Mouse (Mus musculus) c-Kit-positive CD71-negative TER-119-negative erythroid progenitor cells, embryonic 14.5 days (primary cell): ENCODE results near the gene Psma6.
"Not testable (repeated sequence)": the region's sequence is repeated elsewhere in the genome, so short reads cannot be mapped to it uniquely, and the experiment has no call there.

Source experiments
- DNase-seq: peaks from one replicate; pipeline ENCODE4 v3.0.0-alpha.2; 2013; ENCODE audit warnings: low read depth

Psma6 gene

DNA sequence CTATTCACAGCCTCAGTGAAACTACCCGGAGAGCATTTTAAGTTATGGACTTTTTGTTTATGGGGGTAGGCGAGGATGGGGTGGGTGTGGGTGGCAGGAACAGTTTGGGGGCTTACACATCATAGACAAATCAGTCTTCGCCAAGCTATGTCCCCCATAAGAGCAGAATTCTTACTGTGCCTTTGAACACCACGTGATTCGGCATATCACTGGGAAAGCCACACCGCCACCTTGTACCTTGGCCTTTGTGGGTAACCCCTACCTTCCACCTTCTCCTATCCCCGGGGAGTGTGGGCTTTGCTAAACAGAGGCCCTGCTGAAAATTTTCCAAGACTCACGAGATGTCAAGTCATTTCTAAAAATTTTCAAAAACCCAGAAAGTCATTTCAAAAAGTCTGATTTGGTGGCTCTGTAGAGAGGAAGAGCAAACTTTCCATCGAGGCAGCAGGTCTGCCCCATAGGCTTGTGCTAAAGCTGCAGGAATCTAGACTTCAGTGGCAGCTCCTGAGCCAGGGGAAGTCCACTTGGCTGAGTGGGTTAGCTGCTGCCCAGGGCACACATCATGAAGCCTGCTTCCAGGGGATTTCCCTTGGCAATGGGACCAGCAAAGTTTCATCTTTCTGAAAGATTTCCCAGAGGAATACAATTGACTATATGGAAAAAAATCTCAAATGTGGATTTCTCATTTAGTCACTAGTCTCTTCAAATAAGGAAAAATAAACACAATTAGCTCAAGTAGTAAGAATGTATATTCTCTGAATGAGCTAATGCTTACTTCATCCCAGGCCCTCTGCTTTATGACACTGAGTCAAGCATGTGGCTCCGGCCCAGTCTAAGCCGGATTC lies 8.9 kb downstream of the Psma6 start:
- no peak for DNase-seq

DNA sequence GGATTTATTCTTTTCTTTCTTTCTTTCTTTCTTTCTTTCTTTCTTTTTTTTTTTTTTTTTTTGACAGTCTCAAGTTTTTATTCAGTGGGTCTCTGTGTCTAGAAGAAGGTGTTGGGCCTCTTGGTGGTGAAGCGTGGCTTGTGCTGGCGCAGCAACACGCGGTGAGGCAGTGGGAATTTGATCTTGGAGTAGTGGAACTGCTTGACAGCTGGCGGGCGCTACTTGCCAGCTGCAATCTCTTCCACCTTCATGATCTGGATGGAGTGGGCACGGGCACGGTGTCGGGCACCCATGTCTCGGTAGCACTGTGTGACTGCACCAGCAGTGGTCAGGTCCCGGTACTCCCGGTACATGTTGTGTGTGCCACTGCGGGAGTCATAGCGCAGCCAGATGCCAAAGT lies 11.6 kb downstream of the Psma6 start:
- DNase-seq: not testable (repeated sequence)

DNA sequence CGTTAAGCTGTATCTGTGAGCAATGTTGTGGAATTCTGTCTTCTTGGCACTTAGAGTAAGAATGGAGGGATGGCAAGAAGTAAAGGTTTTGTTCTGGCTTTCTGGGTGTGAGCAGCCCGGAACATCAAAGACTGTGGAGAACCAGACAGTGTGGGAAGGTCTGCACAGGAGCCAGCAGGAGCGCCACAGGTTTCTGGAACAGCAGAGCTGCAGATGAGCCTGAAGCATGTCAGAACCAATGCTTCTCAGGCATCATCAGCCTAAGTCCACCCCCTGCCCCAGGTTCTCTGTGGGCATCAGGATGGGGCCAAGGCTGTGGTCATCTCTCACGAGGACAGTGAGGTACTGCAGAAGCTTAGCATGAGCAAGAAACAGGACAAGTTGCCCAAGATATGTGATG lies 12.5 kb downstream of the Psma6 start:
- DNase-seq: no peak

DNA sequence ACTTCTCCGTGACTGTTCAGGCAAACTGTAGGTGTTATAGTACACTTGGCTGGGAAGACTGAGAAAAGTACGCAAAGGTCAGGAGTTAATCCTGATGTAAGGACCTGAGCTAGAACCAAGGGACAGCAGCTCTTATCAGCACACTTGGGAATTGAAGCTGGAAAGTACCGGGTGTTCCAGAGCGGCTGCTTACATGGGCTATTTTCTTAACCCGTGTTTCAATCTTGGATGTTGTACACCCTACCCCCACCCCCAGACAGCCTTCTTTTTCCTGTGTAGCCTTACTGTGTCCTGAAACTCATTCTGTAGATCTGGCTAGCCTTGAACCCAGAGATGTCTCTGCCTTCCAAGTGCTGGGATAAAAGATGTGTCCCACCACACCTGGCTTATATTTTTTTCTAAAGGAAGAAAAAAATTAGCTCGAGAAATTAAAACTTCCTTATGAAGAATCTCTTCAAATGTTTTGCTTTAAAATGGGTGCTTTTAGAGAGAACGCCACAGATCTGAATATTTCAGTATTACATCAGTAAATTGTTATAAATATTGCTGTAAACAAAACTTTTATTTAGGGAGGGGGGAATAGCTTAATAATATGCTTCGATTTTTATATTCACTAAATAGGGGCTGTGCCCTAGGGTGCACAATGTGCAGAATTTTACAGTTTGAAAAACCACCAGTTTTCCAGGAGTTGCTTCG lies 13.7 kb downstream of the Psma6 start:
- no peak for DNase-seq

DNA sequence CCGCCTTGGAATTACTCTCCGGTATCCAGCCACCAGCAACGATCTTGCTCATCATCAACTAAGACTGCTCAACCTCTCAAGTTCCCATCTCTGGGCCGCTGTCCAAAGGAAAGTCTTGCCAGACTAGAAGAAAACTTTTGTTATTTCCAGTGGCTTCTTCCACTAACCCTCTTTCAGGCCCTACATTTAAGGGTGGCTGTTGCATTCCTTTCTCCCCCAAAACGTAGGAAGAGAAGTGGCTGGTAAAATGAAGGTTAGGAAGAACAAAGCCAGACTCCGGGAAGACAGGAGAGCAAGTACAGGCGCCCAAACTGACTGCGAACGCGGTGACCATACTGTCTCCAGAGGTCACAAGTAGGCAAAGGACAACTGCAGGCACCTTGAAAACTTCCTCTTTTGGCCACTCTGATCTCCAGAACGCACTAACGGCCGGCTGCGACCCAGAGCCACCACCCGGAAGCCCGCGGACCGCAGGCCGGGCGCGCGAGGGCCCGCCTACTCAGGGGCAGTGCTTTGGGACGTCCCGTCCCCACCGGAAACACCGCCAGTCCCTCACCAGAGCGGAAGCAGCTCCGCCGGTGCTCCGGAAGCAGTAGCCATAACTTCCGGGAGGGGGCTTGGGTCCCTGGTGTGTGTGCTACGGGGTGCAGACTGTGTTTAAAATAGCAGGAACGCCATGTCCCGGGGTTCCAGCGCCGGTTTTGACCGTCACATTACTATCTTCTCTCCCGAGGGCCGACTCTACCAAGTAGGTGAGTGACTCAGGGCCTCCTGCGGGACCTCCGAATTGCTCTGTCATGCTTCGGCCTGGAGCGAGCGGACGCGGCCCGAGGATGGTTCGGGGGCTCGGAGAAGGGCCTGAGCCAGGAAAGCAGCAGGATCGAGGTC lies 14.5 kb downstream of the Psma6 start:
- DNase-seq: peak; percentile 90

DNA sequence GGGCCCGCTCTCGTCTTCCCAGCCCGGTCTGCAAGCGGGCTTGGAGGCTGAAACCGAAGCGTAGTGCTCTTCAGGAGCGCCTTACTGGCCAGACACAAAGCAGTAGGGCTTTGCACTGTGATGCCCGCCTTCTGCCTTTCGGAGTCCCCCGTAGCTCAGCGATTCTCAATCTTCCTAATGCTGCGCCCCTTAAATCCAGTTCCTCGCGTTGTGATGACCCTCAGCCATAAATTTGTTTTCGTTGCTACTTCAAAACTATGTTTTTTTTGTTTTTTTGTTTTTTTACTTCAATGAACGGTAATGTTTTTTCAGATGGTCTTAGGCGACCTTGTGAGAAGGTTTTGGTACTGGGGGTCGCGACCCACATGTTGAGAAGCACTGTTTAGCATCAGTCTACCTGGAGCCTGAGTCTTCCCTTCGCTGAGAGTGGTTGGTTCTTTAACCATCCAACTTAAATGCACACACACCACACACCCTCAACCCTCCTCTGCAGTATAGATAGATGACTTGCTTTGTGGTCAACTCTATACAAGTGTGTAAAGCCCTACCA lies 15.2 kb downstream of the Psma6 start:
- DNase-seq: no peak

DNA sequence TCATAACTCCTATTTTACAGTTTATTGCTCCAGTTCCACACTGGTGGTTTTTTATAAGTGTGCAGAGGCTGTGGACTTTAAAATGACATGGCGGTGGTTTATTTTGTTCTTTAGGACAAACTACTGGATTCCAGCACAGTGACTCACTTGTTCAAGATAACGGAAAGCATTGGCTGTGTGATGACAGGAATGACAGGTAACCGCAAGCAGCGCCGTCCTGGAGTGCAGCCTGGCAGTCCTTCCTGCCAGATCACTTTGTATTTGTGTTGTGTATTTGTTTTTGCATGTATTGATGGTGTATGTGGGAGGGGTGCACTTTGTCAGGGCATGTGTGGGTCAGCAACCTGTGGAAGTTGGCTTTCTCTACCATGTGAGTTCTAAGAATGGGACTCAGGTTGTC lies 23.9 kb downstream of the Psma6 start:
- DNase-seq: no peak

DNA sequence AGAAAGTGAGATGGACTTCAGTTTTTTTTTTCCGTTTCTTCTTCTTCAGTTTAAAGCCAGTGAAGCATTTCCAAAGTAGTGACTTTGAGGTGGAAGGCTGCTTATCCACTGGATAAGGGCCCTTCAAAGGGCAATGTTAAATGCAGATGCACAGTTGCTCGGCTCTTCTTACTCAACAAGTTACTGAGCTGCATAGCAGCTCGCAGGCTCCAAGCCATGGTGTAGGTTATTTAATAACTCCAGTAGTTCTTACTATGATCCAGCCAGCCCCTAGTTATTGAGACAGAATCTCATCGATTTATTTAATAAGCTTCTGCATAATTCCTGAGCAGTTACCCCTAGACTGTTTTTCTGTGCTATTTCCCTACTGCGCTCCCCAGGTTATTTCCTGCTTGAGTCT lies 31.2 kb downstream of the Psma6 start:
- no peak for DNase-seq

DNA sequence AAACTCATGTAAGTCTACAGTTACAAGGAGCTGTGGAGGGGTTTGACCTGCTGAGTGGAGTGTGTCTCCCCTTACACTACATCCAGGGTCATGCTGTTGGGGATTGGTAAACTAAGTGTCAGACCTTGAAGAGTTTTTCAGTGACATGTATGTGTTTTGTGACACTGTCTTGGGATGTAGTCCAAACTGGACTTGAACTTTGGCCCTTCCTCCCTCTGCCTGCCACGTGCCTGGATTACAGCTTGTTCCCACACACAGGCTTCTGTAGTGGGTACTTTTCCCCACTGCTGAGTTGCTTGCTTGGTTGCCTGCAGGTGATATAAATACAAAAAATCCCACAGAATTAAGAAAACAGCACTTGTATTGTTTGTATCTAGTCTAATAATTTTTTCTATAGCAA lies 31.7 kb downstream of the Psma6 start:
- no peak for DNase-seq

DNA sequence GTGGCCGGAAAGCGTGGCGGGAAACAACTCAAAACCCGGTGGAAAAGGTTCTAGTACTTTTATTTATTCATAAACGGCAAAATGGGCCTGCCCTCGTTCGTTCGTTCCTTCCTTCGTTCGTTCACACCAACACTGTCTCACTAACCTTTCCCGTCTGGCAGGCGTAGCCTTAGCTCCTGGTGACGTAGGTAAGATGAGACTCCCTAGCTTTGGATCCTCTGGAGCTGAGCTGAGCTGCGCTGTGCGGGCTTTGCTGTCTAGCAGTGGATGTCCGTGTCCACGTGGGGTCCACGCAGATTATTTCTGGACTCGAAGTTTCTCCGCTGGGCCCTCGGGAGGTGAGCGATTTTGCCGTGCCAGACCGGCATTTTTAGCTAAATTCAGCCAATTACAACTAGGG lies 36.2 kb downstream of the Psma6 start:
- no peak for DNase-seq

DNA sequence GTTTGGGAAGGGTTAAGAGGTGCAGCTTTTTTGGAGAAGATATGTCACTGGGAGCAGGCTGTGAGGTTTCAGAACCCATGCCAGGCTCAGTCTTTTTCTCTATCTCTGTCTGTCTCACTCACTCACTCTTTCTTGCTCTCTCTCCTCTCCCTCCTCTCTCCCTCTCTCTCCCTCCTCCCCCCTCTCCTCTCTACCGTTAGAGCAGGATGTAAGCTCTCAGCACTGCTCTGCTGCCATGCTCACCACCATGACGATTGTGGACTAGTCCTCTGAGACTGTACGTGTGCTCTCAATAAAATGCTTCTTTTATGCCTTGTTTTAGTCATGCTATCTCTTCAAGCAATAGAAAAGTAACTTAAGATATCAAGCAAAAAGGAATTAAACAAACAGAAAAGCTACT lies 38.0 kb downstream of the Psma6 start:
- DNase-seq: no peak

DNA sequence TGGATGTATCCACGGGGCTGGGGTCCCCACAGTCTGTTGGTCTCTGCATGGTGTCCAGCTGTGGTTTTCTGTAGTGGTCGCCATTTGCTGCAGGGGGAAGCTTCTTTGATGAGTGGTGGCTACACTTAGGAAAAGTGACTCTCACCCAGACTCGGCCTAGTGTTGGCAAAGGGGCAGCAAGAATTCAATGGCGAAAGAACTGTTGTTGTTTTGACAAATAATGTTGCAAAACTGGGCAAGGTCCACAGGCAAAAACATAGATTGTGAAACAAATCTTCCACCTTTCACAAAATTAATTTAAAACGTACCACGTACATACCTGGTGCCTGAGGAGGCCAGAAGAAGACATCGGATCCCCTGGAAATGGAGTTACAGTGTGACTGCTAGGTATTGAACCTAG lies 42.3 kb downstream of the Psma6 start:
- DNase-seq: no peak

DNA sequence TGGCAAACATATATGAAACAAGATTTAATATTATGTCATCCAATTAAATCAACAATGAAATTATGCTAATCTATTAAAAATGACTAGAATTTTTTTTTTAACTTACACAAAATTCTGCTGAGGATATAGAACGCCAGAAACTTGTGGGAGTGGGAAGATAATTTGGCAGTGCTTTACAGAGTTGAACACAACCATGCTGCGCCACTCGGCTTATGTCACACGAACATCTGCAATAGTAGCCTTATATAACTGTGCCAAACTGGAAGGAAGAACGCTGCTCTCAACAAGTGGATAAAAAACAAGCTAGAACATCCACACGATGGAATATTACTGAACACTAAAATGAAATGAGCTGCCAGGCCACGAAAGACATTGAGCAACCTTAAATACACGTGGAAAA lies 45.2 kb downstream of the Psma6 start:
- no peak for DNase-seq

DNA sequence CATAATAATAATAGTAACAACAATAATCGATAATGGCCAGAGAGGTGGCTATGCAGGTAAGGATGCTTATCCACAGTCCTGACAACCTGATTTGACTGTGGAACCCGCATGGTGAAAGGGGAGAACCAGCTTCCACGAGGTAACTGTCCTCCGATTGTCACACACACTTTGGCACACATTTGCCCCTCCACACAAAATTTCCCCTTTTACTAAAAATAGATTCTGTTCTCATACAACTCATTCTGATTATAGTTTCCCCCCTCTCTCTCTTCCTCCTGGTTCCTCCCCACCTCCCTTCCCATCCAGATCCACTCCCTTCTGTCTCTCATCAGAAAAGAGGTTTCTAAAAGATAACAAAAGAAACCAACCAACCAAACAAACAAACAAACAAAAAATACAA lies 45.9 kb downstream of the Psma6 start:
- no peak for DNase-seq

DNA sequence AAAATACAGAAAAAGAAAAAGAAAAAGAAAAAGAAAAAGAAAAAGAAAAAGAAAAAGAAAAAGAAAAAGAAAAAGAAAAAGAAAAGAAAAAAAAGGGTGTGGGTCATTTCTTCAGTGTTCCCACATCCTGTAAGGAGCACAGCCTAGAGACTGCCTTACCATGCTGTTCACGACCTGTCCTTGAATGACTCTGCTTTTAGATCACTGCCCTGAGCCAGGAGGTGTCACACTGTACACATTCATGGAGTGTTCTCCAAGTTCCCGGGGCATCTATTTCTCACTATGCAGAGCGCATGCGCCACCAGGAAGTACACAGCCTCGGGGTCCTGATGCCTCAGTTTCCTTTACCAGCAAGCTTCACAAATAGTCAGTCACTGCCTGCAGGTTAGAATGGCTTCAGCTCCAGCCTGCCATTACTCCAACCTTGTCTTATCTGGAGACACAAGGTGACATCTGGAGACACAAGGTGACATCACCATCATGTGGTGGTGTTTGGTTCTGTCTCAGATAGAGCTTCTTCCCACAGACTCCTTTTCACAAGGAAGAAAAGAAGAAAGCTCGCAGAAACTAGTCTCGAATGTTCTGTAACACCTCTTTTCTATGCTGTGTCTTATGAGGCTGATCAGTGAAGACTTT lies 48.4 kb downstream of the Psma6 start:
- no peak for DNase-seq

DNA sequence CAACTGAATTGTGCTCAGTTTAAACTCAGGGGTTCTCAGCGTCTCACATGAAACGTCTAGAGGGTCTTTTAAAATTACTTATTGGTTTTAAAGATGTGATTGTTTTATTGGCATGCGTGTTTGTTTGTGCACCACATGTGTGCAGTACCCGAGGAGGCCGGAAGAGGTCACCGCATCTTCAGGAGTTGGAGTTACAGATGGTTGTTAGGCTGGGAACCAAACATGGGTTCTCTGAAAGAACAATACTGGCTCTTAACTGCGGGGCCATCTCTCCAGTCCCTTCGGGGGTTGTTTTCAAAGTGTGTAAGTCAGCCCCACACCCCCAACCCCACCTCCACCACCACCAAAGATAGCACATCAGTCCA lies 48.9 kb downstream of the Psma6 start:
- no peak for DNase-seq

DNA sequence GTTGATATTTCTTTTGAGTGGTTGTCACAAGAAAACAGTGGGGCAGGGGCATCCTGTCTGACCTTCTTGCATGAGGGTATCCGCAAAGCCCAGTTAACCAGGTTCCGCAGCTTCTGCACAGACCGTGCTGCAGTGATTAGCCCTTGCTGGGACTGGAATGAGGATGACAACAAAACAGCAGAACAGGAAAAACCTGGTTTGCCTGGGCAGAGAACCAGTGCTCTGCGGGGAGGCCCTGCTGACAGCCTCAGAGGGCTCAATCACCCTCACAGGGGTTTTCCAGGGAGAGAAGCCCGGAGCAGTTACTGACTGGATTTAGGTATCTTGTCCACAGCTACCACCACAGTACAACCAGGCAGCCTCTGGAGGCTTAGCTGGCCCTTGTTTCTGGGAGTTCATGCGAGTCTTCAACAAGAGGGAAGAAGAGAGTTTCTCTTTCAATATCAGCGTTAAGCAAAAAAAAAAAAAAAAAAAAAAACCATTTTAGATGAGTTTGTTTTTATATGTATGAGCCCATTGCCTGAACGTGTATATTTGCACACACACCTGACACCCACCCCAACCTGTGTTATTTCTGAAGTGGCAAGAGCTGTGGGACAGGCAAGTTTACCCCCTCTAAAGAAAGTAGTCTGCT lies 49.9 kb downstream of the Psma6 start:
- no peak for DNase-seq

DNA sequence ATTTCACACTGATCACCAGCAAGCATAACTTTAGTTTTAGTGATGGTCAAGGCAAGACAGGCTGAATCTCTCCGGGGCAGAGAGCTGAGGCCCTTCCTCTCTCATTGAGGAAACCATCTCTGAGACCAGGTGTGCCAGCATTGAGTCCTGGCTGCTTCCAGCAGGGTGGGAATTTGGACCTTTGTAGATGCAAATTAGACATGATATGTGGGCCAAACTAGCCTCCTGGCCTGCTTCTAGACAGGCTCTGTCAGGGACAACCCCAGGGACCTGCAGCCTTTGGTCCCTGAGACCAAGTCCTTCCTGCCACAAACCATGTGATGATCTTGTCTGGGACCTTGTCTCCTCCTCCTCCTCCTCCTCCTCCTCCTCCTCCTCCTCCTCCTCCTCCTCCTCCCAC lies 51.1 kb downstream of the Psma6 start:
- DNase-seq: no peak

DNA sequence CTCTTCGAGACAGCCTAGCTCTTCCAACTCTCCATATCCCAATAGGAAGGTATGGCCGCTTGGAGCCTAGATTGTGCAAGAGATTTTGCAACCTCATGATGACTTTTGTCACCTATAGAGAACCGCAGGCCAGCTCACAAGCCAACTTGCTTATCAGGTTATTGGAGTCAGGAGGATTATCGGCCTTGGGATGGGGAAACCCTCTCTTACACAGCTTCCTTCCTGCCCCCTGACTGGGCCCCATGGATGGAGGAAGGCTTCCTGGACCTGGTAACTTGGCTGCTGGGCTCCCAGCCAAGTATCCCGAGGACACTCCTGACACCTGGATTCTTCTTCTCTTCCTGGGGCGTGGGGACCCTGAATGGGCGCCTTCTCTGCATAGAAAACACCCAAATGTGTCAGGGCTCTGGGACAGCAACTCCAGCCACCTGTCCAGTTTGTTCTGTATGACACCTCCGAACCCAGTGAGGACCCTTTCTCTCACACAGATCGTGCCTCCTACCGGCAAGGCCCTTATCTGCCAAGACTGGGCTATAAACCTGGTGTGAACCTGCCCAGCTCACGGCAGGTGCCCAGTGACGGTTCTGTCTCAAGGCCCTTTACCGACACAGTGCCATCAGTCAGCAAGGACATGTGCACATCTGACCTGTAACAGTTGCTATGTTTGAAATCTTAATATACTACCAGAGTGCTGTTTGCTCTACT lies 53.3 kb downstream of the Psma6 start:
- no peak for DNase-seq

DNA sequence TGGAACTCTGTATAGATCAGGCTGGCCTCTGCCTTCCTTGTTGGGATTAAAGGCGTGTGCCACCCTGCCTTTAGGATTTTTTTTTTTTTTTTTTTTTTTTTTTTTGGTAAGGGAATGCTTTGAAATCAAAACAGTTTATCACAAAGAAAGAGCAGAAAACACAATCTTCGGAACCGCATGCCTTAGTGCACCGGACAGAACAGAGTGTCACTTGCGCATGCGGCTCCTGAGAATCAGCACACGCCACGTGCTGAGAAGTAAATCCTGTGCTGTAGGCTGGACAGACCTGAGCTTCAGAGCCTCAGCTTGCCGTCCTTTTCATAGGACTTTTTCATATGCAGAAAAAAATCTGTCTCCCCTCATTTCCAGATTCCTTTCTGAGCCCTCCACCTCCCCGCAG lies 54.0 kb downstream of the Psma6 start:
- no peak for DNase-seq

DNA sequence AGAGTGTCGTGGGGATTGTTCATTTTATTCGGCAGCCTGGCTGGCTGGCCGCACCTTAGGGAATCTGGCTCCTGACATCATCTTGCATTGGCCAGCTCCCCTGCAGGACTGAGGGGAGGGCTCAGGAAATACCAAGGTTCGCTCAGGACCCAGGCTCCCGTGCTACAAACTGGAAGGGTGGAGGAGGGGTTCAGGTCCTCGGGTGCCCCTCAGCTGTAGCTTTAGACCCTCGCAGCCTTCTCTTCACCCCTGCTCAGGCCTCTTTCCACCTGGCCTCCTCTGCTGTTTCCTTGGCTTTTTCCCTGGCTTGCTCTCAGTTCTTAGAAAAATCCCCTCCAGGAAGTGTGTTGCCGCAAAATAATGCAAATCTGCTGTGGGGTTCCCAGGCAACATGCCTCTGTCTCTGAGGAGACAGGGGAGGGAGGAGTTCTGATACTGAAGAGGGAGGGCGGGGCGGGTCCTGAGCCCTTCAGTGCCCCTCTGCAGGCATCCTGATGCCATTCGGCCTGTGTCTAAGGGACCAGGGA lies 54.7 kb downstream of the Psma6 start:
- no peak for DNase-seq
